Mouse (Mus musculus): Measurements from ENCODE around the gene Gnl2. TPM values are rescaled to one million over a fixed set of nuclear protein-coding genes. Genes with fewer than 3 reads are reported as not detected.

Gnl2 gene
- polyA plus RNA-seq (2015; fragmentation: Nextera tagmentation; extraction: Ambion mirVana), result 36.1 and 37.3 TPM in 2 replicates

- H3K4me2 ChIP-seq (replicated peaks; ENCODE audit: low read depth), result no peak within 1 kb of the TSS
- H3K36me3 ChIP-seq (ENCODE audit: control insufficient read depth, insufficient read depth, low read length), result no peaks in the 10 kb centered on the region
- TF ChIP-seq CTCF (IDR thresholded peaks at IDR 0.05; ENCODE audit: low read depth) (no peak), EP300 (optimal IDR thresholded peaks at IDR 0.05) (no peak)
- H3K4me1 ChIP-seq (replicated peaks; ENCODE audit: control insufficient read depth, insufficient read depth), result 0 out of 2 replicates have a peak, but pooled peaks cover 2% of the 10 kb centered on the region
- DNase-seq (ENCODE audit: low spot score) (peak; percentile 29), ATAC-seq (ENCODE audit: low FRiP score, low TSS enrichment) (peak; percentile 25; the same call in 1 of the 2 replicates)
- WGBS, result 58% methylated on average over 10 of the region's 10 CpGs
- no peak within 1 kb of the TSS for H3K9ac ChIP-seq (ENCODE audit: low read length)
- no peak within 1 kb of the TSS for H3K4me3 ChIP-seq (ENCODE audit: low read depth, low read length)
- no peaks in the 10 kb centered on the region for H3K27me3 ChIP-seq (ENCODE audit: control insufficient read depth, insufficient read depth, low read length)
- H3K27ac ChIP-seq (replicated peaks), result no peak within 1 kb of the TSS
- no peaks in the 10 kb centered on the region for H3K9me3 ChIP-seq (ENCODE audit: control insufficient read depth, low read length)
Measured at GRCm38 (mm10) chr4:125015806-125016635, at the start of gene Gnl2. Gene Gnl2, plus strand, starts transcription at chr4:125016585.

- no peaks in the 10 kb centered on the region for H3K36me3 ChIP-seq (ENCODE audit: control insufficient read depth, insufficient read depth, low read length)
- DNase-seq (ENCODE audit: low spot score) (no peak), ATAC-seq (ENCODE audit: low FRiP score, low TSS enrichment) (no peak)
- no peaks in the 10 kb centered on the region for H3K27me3 ChIP-seq (ENCODE audit: control insufficient read depth, insufficient read depth, low read length)
- no peak overlapping the region for H3K27ac ChIP-seq (replicated peaks)
- no peak overlapping the region for H3K4me2 ChIP-seq (replicated peaks; ENCODE audit: low read depth)
- no peak overlapping the region for H3K4me3 ChIP-seq (ENCODE audit: low read depth, low read length)
- no peaks in the 10 kb centered on the region for H3K4me1 ChIP-seq (replicated peaks; ENCODE audit: control insufficient read depth, insufficient read depth)
- 65% methylated on average over 6 of the region's 6 CpGs for WGBS
- H3K9ac ChIP-seq (ENCODE audit: low read length), result no peak overlapping the region
- TF ChIP-seq EP300 (optimal IDR thresholded peaks at IDR 0.05), result no peak
- TF ChIP-seq CTCF (IDR thresholded peaks at IDR 0.05; ENCODE audit: low read depth), result no peak
- H3K9me3 ChIP-seq (ENCODE audit: control insufficient read depth, low read length), result no peaks in the 10 kb centered on the region
Measured at GRCm38 (mm10) chr4:124968711-124969110, 47.7 kb upstream of the Gnl2 start.

GRCm38 (mm10) chr4:124969219-124969848 is 47.1 kb upstream of the Gnl2 start:
- Histone ChIP-seq H3K27ac (replicated peaks) (no peak overlapping the region), H3K4me1 (replicated peaks; ENCODE audit: control insufficient read depth, insufficient read depth) (no peaks in the 10 kb centered on the region), H3K4me3 (ENCODE audit: low read depth, low read length) (no peak overlapping the region), H3K4me2 (replicated peaks; ENCODE audit: low read depth) (no peak overlapping the region), H3K9me3 (ENCODE audit: control insufficient read depth, low read length) (no peaks in the 10 kb centered on the region), H3K36me3 (ENCODE audit: control insufficient read depth, insufficient read depth, low read length) (no peaks in the 10 kb centered on the region), H3K27me3 (ENCODE audit: control insufficient read depth, insufficient read depth, low read length) (no peaks in the 10 kb centered on the region), H3K9ac (ENCODE audit: low read length) (no peak overlapping the region)
- 71% methylated on average over 7 of the region's 7 CpGs for WGBS
- no peak for DNase-seq (ENCODE audit: low spot score)
- no peak for TF ChIP-seq CTCF (IDR thresholded peaks at IDR 0.05; ENCODE audit: low read depth)
- TF ChIP-seq EP300 (optimal IDR thresholded peaks at IDR 0.05), result no peak
- no peak for ATAC-seq (ENCODE audit: low FRiP score, low TSS enrichment)

- no peak overlapping the region for H3K4me2 ChIP-seq (replicated peaks; ENCODE audit: low read depth)
- no peak overlapping the region for H3K4me3 ChIP-seq (ENCODE audit: low read depth, low read length)
- TF ChIP-seq EP300 (optimal IDR thresholded peaks at IDR 0.05), result no peak
- no peak for TF ChIP-seq CTCF (IDR thresholded peaks at IDR 0.05; ENCODE audit: low read depth)
- DNase-seq (ENCODE audit: low spot score), result no peak
- 61% methylated on average over 11 of the region's 11 CpGs for WGBS
- no peaks in the 10 kb centered on the region for H3K36me3 ChIP-seq (ENCODE audit: control insufficient read depth, insufficient read depth, low read length)
- H3K4me1 ChIP-seq (replicated peaks; ENCODE audit: control insufficient read depth, insufficient read depth), result no peaks in the 10 kb centered on the region
- no peak overlapping the region for H3K27ac ChIP-seq (replicated peaks)
- ATAC-seq (ENCODE audit: low FRiP score, low TSS enrichment), result no peak
- H3K9ac ChIP-seq (ENCODE audit: low read length), result no peak overlapping the region
- H3K9me3 ChIP-seq (ENCODE audit: control insufficient read depth, low read length), result no peaks in the 10 kb centered on the region
- no peaks in the 10 kb centered on the region for H3K27me3 ChIP-seq (ENCODE audit: control insufficient read depth, insufficient read depth, low read length)
Measured at GRCm38 (mm10) chr4:124970194-124970593, 46.2 kb upstream of the Gnl2 start.

- WGBS, result 39% methylated on average over 5 of the region's 5 CpGs
- Histone ChIP-seq H3K9ac (ENCODE audit: low read length) (no peak overlapping the region), H3K4me3 (ENCODE audit: low read depth, low read length) (no peak overlapping the region), H3K4me2 (replicated peaks; ENCODE audit: low read depth) (no peak overlapping the region), H3K27me3 (ENCODE audit: control insufficient read depth, insufficient read depth, low read length) (no peaks in the 10 kb centered on the region), H3K27ac (replicated peaks) (no peak overlapping the region), H3K36me3 (ENCODE audit: control insufficient read depth, insufficient read depth, low read length) (no peaks in the 10 kb centered on the region), H3K9me3 (ENCODE audit: control insufficient read depth, low read length) (no peaks in the 10 kb centered on the region), H3K4me1 (replicated peaks; ENCODE audit: control insufficient read depth, insufficient read depth) (no peaks in the 10 kb centered on the region)
- DNase-seq (ENCODE audit: low spot score), result no peak
- no peak for ATAC-seq (ENCODE audit: low FRiP score, low TSS enrichment)
- TF ChIP-seq CTCF (IDR thresholded peaks at IDR 0.05; ENCODE audit: low read depth), result no peak
- TF ChIP-seq EP300 (optimal IDR thresholded peaks at IDR 0.05), result no peak
Measured at GRCm38 (mm10) chr4:124970677-124971076, 45.7 kb upstream of the Gnl2 start.

GRCm38 (mm10) chr4:124971094-124971493 is 45.3 kb upstream of the Gnl2 start:
- no peak for DNase-seq (ENCODE audit: low spot score)
- Histone ChIP-seq H3K9me3 (ENCODE audit: control insufficient read depth, low read length) (no peaks in the 10 kb centered on the region), H3K4me2 (replicated peaks; ENCODE audit: low read depth) (no peak overlapping the region), H3K4me3 (ENCODE audit: low read depth, low read length) (no peak overlapping the region), H3K27me3 (ENCODE audit: control insufficient read depth, insufficient read depth, low read length) (no peaks in the 10 kb centered on the region), H3K36me3 (ENCODE audit: control insufficient read depth, insufficient read depth, low read length) (no peaks in the 10 kb centered on the region), H3K27ac (replicated peaks) (no peak overlapping the region), H3K9ac (ENCODE audit: low read length) (no peak overlapping the region), H3K4me1 (replicated peaks; ENCODE audit: control insufficient read depth, insufficient read depth) (no peaks in the 10 kb centered on the region)
- TF ChIP-seq EP300 (optimal IDR thresholded peaks at IDR 0.05) (no peak), CTCF (IDR thresholded peaks at IDR 0.05; ENCODE audit: low read depth) (no peak)
- ATAC-seq (ENCODE audit: low FRiP score, low TSS enrichment), result no peak
- 64% methylated on average over 8 of the region's 8 CpGs for WGBS

Data from stomach, postnatal 0 days (tissue).